Mouse (Mus musculus): ENCODE measurements at regions not wholly inside any gene's neighbourhood (a gene's known extent, or its start where the extent isn't known, plus 50 kb on each side); places are given as distances from the start of the nearest gene placed in this dataset.

DNA sequence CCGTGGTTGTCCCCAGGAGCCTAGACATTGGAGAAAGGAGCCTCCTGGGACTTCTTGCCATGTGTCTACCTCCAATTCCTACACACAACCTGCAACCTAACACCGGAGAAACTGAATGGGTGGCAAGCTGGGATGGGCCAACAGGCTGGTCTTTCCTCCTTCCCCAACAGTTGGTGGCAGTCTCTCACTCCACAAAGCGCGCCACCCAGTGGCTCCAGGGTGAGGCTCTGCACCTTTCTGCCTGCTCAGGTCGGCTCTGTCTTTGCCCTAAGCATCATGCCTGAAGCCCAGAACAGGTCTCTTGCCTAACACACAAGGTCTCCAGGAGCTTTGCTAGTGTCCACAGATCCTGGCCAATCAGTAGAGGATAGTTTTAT is 166.0 kb downstream of the Inhbb start:
- DNase-seq, result peak; percentile 46 to 61

- no peak for DNase-seq
These were observed 166.5 kb downstream of the Inhbb start for GRCm38 (mm10) chr1:119255386-119256096.

DNA sequence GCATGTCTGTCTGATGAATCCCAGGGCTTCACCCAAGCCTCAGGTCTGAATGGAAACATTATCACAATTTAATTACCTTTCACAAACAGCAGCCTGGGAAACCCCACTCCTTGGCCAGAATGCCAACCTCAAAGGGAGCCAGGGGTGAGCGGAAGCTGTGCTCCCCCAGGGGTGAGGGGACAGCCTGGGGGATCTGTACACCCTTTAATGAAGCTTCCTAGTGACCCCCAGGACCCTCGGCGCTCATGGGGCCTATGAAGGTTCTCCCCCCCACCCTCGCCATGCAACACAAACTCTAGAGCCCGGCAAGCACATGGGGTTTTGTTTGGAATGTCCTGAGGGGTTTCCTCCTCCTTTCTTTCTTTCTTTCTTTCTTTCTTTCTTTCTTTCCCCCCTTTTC is 167.1 kb downstream of the Inhbb start:
- DNase-seq, result no peak

GRCm38 (mm10) chr1:119253371-119253851 is 168.6 kb downstream of the Inhbb start:
- DNase-seq, result peak in 1 of 2 experiments; percentile 30

GRCm38 (mm10) chr1:119252403-119252802 is 169.6 kb downstream of the Inhbb start:
- no peak for DNase-seq

GRCm38 (mm10) chr1:119251741-119252140 is 170.3 kb downstream of the Inhbb start:
- DNase-seq, result no peak

DNA sequence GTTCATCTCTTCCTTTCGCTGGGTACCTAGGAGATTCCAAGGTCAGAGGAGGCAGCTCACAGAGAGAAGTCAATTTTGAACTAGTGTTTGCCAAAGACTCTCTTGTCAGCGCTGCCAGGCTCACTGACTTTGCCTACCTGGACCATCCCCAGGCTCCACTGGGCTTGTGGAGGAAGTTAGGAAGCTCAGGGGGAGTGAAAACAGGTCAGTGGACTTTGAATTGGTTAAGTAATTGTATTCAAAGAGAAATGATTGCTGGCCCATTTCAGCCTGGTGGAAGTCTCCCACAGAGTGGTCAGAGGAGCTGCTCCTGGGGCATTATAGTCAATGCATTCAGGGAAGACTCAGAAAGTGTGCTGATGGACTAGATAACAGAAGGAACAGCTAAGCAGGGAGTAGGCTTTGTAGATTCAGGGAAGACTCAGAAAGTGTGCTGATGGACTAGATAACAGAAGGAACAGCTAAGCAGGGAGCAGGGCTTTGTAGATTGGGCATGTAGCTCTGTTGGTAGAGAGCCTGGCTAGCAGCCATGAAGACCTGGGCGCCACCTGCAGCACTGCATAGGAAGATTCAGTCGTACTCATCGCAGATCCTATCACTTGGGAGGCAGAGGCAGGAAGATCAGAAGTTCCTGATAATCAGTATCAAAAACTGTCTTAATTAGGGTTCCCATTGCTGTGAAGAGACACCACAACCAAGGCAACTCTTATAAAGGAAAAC is 173.1 kb downstream of the Inhbb start:
- DNase-seq, result no peak

GRCm38 (mm10) chr1:119247117-119247516 is 174.9 kb downstream of the Inhbb start:
- no peak for DNase-seq

GRCm38 (mm10) chr1:119238463-119238862 is 183.6 kb downstream of the Inhbb start:
- no peak for DNase-seq

GRCm38 (mm10) chr1:119236787-119237186 is 183.4 kb upstream of the Gli2 start:
- DNase-seq, result no peak

DNA sequence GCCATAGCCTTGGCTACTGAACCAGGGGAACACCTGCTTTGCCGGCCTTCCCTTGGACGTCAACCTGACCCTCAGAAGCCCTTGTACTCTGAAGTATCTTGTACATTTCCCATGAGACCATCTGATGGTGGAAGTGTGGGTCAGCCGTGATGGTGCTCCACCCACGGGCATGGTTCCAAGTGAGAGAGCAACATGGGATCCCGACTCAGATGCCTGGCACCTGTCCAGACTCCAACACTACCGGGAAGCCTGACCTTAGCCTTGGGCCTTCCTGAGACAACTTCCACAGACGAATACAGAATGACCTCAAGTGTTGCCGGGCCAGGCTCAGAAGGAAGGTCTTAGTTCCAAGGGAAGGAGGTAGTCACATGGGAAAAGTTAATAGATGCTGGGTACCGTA is 181.0 kb upstream of the Gli2 start:
- peak in 1 of 2 experiments; percentile 21 for DNase-seq

GRCm38 (mm10) chr1:119226996-119227395 is 173.6 kb upstream of the Gli2 start:
- DNase-seq, result no peak

DNA sequence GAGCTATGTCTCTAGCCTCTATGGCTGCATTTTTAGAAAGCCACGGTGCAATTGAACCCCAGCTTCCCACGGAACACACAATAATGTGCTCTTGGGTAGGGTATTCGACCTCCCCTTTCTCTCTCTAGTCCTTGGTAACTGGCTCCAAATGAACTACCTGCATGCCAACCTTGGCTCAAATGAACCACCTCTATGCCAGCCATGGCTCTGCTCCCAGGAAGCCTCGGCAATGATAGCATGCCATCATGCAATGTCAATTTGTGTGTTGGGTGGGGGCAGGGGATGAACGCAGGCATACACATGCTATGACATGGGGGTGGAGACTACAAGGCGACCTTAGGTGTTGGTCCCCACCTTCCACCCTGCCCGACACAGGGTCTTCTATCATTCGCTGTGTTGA is 170.5 kb upstream of the Gli2 start:
- DNase-seq, result no peak

DNA sequence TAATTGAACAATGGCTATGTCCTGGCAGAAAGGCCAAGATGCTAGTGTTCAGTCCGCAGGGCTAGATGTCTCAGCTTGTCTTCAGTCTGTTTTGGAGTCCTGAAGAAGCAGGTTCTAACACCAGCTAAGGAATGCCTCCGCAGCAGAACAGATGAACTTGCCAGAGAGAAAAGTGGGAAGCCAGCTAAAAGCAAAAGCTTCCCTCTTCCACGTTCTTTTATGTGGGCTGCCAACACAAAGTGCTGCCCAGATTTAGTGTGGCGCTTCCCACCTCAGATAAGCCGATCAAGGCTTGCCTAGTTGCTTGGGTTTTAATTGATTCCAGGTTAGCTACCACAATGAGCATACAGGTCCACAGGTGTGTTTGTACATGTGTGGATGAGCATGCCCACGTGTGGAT is 168.5 kb upstream of the Gli2 start:
- no peak for DNase-seq

- DNase-seq, result no peak
These were observed 167.6 kb upstream of the Gli2 start for GRCm38 (mm10) chr1:119221012-119221411.

DNA sequence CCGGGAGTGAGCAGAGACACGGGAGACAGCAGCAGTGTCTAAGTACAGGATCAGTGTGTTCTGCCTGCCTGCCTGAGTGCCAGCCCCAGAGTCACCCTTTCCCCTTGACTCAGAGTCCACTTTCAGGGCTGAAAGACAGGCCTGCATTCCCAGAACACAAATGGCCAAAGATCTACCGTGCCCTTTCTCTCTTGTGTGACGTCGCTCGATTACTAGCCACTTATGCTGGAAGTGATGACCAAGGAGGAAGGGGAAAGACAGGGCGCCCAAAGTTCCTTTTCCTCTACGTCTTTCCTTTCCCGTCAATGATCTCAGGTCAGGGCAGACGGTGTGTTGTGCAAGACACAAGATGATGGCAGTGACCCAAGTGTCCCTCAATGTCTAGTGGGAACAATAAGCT is 166.4 kb upstream of the Gli2 start:
- peak; percentile 35 to 54 for DNase-seq

- no peak for DNase-seq
These were observed 164.0 kb upstream of the Gli2 start for GRCm38 (mm10) chr1:119217387-119217786.

GRCm38 (mm10) chr1:119209607-119210007 is 156.2 kb upstream of the Gli2 start:
- peak; percentile 30 to 51 for DNase-seq

- DNase-seq, result no peak
These were observed 149.0 kb upstream of the Gli2 start for GRCm38 (mm10) chr1:119202456-119202855.

DNA sequence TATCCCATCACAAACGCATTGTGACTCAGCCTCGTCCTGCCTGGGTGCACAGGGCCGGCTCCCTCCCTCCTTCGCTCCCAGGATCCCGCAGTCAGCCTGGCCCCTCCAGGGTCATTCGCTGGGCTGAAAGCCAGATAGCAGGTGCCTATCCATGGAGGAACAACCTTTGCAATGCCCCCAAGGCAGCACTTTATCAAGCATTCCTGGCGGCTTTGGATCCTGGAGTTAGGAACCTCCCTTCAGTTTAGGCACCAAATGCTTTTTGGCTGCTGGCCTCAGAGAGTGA is 143.9 kb upstream of the Gli2 start:
- DNase-seq, result no peak

- DNase-seq, result no peak
These were observed 143.4 kb upstream of the Gli2 start for GRCm38 (mm10) chr1:119196674-119197414.

GRCm38 (mm10) chr1:119194533-119194932 is 141.1 kb upstream of the Gli2 start:
- no peak for DNase-seq

DNA sequence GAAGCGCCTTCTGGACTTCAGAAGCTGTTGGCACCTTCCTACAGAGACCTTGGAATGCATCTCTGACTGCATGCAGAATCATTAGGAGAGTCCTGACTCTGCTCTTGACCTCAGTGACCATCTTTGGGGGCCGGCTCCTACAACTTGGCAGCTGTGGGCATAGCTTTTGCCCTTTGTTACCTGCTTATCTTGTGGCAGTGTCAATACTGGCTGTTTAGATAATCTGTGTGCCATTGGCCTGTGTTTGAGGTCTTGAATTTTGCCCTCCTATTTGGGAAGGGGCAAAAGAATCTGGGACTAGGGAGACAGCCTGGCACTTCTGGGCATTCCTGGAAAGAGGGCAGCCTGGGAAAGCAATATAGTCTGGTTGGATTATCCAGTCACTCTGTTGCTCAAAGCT is 137.8 kb upstream of the Gli2 start:
- no peak for DNase-seq
